Mouse (Mus musculus): ENCODE measurements around the gene Pofut2. TPM values are rescaled to one million over a fixed set of nuclear protein-coding genes. Genes with fewer than 3 reads are reported as not detected.

Pofut2 gene
- polyA plus RNA-seq, 1 experiment, result 29.4 TPM

DNA sequence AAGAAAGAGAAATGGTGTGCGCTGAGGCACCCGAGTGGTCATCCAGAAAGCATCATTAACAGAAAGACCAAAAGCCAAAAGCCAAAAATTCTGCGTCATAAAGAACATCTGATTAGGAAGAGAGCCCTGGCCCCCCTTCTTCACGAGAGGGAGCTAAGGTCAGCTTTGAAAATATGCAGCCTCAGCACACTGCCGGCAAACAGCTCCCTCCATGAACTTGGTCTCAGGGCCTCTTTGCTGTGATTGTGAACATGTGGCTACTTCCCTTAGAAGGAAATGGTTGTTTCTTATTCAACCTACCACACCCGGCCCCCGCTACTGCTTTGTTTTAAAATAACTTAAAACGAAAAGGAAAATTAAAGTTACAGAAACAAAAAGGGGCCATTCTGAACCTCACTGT is 44.4 kb upstream of the Pofut2 start:
- no peaks in the 10 kb centered on the region for H3K27me3 ChIP-seq (ENCODE audit: control insufficient read depth, insufficient read depth, low read length)
- H3K4me1 ChIP-seq (ENCODE audit: control insufficient read depth, insufficient read depth, insufficient read length), result no peaks in the 10 kb centered on the region
- TF ChIP-seq POLR2A (IDR thresholded peaks at IDR 0.05; ENCODE audit: low read depth, low read length), result no peak
- TF ChIP-seq CTCF (IDR thresholded peaks at IDR 0.05; ENCODE audit: extremely low read depth, insufficient read depth, insufficient read length, insufficient replicate concordance), result no peak
- no peak overlapping the region for H3K27ac ChIP-seq (ENCODE audit: insufficient read depth, low read length)
- WGBS, result 37% methylated on average over 8 of the region's 8 CpGs
- DNase-seq (ENCODE audit: low read depth in 1 of 2, low spot score in 2 of 2), result no peak
- no peaks in the 10 kb centered on the region for H3K36me3 ChIP-seq (ENCODE audit: control insufficient read depth, insufficient read depth, low read length)
- no peak overlapping the region for H3K4me3 ChIP-seq (ENCODE audit: extremely low read depth, insufficient read depth, insufficient read length)

DNA sequence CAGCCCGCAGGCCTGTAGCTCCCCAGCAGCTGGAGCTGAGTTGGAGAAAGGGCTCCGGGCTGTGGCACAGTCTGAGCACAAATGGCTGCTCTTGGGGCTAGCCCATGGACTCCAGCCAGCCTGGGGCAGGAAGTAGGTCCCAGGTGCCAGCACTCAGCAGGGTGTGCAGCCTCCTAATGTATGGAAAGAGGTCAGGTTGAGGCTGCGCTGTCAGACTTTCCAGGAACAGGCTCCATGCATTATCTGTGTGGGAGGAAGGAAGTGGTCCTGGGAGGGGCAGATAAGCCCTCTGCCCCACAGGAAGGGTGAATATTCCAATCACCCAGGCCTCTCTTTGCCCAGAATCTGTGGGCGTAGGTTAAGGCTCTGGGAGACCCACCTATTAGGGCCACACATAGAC is 43.4 kb upstream of the Pofut2 start:
- WGBS, result 50% methylated on average over 4 of the region's 4 CpGs
- TF ChIP-seq POLR2A (IDR thresholded peaks at IDR 0.05; ENCODE audit: low read depth, low read length) (no peak), CTCF (IDR thresholded peaks at IDR 0.05; ENCODE audit: extremely low read depth, insufficient read depth, insufficient read length, insufficient replicate concordance) (no peak)

DNA sequence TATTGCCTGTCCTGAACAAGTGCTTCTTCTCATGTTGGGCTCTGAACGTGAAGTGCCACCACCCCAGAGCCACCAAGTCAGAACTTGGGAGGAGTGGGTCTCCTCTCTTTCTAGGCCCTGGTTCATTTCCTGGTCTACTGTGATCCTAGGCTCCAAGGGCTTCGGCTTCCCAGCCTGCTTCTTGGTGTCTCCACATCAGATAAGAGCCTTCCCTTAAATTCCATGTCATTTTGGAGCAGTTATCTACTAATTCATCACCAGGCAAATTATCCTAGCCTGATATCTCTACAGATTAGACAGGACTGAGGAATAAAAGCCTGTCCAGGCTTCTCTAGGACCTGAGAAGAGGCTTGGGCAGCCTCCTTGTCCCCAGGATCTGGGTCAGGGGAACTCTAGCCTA is 42.7 kb upstream of the Pofut2 start:
- no peaks in the 10 kb centered on the region for H3K4me1 ChIP-seq (ENCODE audit: control insufficient read depth, insufficient read depth, insufficient read length)
- H3K27ac ChIP-seq (ENCODE audit: insufficient read depth, low read length), result no peak overlapping the region
- TF ChIP-seq POLR2A (IDR thresholded peaks at IDR 0.05; ENCODE audit: low read depth, low read length) (no peak), CTCF (IDR thresholded peaks at IDR 0.05; ENCODE audit: extremely low read depth, insufficient read depth, insufficient read length, insufficient replicate concordance) (no peak)
- DNase-seq (ENCODE audit: low read depth in 1 of 2, low spot score in 2 of 2), result no peak
- no peak overlapping the region for H3K4me3 ChIP-seq (ENCODE audit: extremely low read depth, insufficient read depth, insufficient read length)
- H3K36me3 ChIP-seq (ENCODE audit: control insufficient read depth, insufficient read depth, low read length), result no peaks in the 10 kb centered on the region
- no peaks in the 10 kb centered on the region for H3K27me3 ChIP-seq (ENCODE audit: control insufficient read depth, insufficient read depth, low read length)
- 81% methylated on average over 2 of the region's 2 CpGs for WGBS

More for the DNA sequence above, 43.4 kb upstream of the Pofut2 start:
- no peak for DNase-seq (ENCODE audit: low read depth in 1 of 2, low spot score in 2 of 2)
- Histone ChIP-seq H3K27ac (ENCODE audit: insufficient read depth, low read length) (no peak overlapping the region), H3K27me3 (ENCODE audit: control insufficient read depth, insufficient read depth, low read length) (no peaks in the 10 kb centered on the region), H3K4me3 (ENCODE audit: extremely low read depth, insufficient read depth, insufficient read length) (no peak overlapping the region), H3K4me1 (ENCODE audit: control insufficient read depth, insufficient read depth, insufficient read length) (no peaks in the 10 kb centered on the region), H3K36me3 (ENCODE audit: control insufficient read depth, insufficient read depth, low read length) (no peaks in the 10 kb centered on the region)

DNA sequence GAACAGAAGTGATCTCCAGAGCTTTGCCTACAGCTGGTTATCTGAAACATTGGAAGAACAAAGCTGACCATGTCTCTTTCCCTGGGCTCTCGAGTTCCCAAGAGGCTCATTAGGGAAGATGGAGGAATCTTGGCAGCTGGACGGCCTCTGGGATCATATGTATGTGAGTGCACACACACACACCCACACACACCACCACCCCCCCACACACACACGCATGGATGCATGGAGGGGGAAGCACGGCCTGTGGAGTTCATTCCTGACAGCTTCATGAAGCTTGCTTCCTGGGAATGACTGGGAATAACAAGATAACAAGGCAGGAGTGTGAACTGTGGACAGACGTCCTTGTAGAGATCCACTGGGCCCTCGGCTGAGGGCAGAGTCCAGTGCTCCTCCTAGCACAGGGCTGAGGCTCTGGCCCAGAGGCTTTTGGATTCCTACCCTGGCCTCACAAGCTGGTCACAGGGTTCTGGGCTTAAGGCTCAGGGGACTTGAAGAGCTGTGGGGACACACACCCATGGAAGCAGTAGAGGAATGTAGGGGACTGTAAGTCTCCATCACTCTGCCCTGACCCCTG is 41.8 kb upstream of the Pofut2 start:
- Histone ChIP-seq H3K27ac (ENCODE audit: insufficient read depth, low read length) (no peak overlapping the region), H3K4me1 (ENCODE audit: control insufficient read depth, insufficient read depth, insufficient read length) (no peaks in the 10 kb centered on the region), H3K27me3 (ENCODE audit: control insufficient read depth, insufficient read depth, low read length) (no peaks in the 10 kb centered on the region), H3K4me3 (ENCODE audit: extremely low read depth, insufficient read depth, insufficient read length) (no peak overlapping the region), H3K36me3 (ENCODE audit: control insufficient read depth, insufficient read depth, low read length) (no peaks in the 10 kb centered on the region)
- TF ChIP-seq CTCF (IDR thresholded peaks at IDR 0.05; ENCODE audit: extremely low read depth, insufficient read depth, insufficient read length, insufficient replicate concordance), result no peak
- no peak for TF ChIP-seq POLR2A (IDR thresholded peaks at IDR 0.05; ENCODE audit: low read depth, low read length)
- 84% methylated on average over 6 of the region's 6 CpGs for WGBS
- no peak for DNase-seq (ENCODE audit: low read depth in 1 of 2, low spot score in 2 of 2)

DNA sequence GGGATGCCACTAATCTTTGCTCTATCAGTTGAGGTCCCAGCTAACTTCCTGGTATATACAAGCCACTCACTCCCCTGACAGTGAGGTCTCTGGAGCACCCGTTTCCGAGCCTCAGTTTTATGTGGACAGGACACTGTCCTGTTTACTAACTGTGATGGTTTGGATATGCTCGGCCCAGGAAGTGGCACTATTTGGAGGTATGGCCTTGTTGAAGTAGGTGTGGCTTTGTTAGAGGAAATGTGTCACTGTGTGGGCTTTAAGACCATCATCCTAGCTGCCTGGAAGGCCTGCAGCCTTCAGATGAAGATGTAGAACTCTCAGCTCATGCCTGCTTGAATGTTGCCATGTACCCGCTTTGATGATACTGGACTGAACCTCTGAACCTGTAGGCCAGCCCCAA is 41.0 kb upstream of the Pofut2 start:
- TF ChIP-seq CTCF (IDR thresholded peaks at IDR 0.05; ENCODE audit: extremely low read depth, insufficient read depth, insufficient read length, insufficient replicate concordance), result no peak
- no peak for TF ChIP-seq POLR2A (IDR thresholded peaks at IDR 0.05; ENCODE audit: low read depth, low read length)
- WGBS, result 80% methylated on average over 4 of the region's 4 CpGs
- Histone ChIP-seq H3K27ac (ENCODE audit: insufficient read depth, low read length) (no peak overlapping the region), H3K27me3 (ENCODE audit: control insufficient read depth, insufficient read depth, low read length) (no peaks in the 10 kb centered on the region), H3K4me3 (ENCODE audit: extremely low read depth, insufficient read depth, insufficient read length) (no peak overlapping the region), H3K4me1 (ENCODE audit: control insufficient read depth, insufficient read depth, insufficient read length) (no peaks in the 10 kb centered on the region), H3K36me3 (ENCODE audit: control insufficient read depth, insufficient read depth, low read length) (no peaks in the 10 kb centered on the region)
- DNase-seq (ENCODE audit: low read depth in 1 of 2, low spot score in 2 of 2), result no peak

DNA sequence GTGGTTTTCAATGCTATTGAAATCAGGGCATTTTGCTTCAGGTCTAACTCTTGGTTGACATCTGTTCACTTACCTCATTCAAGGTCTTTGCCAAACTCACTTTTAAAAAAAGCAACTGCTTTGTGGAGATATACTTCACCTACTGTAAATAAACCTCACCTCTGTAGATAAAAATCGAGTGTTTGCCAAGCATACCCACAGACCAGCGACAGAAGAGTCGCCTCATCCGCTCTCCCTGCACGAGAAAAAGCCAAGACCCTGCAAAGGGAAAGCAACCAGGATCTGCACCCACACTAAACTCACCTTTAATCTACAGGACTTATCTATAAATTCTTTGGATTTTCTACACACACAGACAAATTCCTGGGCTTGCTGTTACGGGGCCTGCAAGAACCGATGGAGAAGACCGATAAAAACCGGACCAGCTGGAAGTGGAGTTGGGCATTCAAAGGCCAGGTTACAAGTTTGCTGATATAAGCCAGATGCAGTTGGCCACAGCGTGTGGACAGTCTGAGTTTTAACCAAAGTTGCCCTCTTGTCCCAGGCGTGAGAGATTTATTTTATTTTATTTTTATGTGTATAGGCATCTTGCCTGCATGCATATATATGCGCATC is 39.5 kb upstream of the Pofut2 start:
- 89% methylated on average over 12 of the region's 12 CpGs for WGBS
- no peaks in the 10 kb centered on the region for H3K27me3 ChIP-seq (ENCODE audit: control insufficient read depth, insufficient read depth, low read length)
- no peaks in the 10 kb centered on the region for H3K36me3 ChIP-seq (ENCODE audit: control insufficient read depth, insufficient read depth, low read length)
- H3K4me3 ChIP-seq (ENCODE audit: extremely low read depth, insufficient read depth, insufficient read length), result no peak overlapping the region
- no peak overlapping the region for H3K27ac ChIP-seq (ENCODE audit: insufficient read depth, low read length)
- no peaks in the 10 kb centered on the region for H3K4me1 ChIP-seq (ENCODE audit: control insufficient read depth, insufficient read depth, insufficient read length)
- TF ChIP-seq CTCF (IDR thresholded peaks at IDR 0.05; ENCODE audit: extremely low read depth, insufficient read depth, insufficient read length, insufficient replicate concordance), result no peak
- DNase-seq (ENCODE audit: low read depth in 1 of 2, low spot score in 2 of 2), result no peak

DNA sequence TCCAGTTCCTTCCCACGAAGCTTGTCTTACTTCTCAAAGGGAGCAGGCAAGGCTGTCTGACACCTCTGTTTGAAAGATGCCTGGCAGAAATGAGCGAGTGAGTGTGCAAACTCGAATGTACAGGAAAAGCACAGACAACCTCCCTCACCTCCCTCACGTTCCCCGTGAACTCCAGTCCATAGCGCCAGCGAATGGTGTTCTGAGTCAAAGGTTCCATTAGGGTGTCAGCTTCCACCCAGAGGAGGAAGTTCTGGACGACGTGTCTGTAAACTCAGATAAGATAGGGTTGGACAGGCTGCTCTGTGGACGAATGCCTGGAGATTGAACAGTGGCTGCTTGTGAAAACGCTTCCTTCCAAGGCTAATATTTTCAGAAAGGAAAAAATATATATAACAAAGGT is 37.9 kb upstream of the Pofut2 start:
- DNase-seq (ENCODE audit: low read depth in 1 of 2, low spot score in 2 of 2), result no peak
- Histone ChIP-seq H3K4me3 (ENCODE audit: extremely low read depth, insufficient read depth, insufficient read length) (no peak overlapping the region), H3K36me3 (ENCODE audit: control insufficient read depth, insufficient read depth, low read length) (no peaks in the 10 kb centered on the region), H3K27me3 (ENCODE audit: control insufficient read depth, insufficient read depth, low read length) (no peaks in the 10 kb centered on the region), H3K4me1 (ENCODE audit: control insufficient read depth, insufficient read depth, insufficient read length) (no peaks in the 10 kb centered on the region), H3K27ac (ENCODE audit: insufficient read depth, low read length) (peak overlapping the region; percentile 50; the same call in 1 of the 2 replicates)
- TF ChIP-seq CTCF (IDR thresholded peaks at IDR 0.05; ENCODE audit: extremely low read depth, insufficient read depth, insufficient read length, insufficient replicate concordance), result no peak
- TF ChIP-seq POLR2A (IDR thresholded peaks at IDR 0.05; ENCODE audit: low read depth, low read length), result no peak
- WGBS, result 10% methylated on average over 11 of the region's 11 CpGs
